Mouse (Mus musculus): Measurements from ENCODE around the gene Exoc4. TPM values are rescaled to one million over a fixed set of nuclear protein-coding genes. Genes with fewer than 3 reads are reported as not detected.

Gene Exoc4
- total RNA-seq, 2 experiments from 2014 or later: 37.6 to 38.2 TPM

DNA sequence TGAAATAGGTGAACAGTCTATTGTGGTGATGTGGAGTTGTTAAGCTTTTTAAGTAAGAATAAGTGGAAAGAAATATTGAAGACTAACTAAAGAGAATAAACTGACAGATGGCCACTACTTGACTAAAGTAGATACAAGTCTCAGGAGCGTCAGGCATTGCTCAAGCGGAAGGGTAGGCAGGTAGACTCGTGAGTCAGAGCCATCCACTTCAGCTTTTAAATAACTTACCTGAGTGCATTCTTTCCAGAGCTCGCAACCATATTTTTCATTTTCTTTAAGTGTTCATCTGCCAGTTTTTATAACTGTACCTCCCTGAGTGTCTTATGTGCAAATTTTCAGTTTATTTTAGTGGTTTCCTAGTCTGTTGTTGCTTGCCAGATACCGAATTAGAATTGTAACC lies 219.6 kb downstream of the Exoc4 start:
- DNase-seq: no peak

DNA sequence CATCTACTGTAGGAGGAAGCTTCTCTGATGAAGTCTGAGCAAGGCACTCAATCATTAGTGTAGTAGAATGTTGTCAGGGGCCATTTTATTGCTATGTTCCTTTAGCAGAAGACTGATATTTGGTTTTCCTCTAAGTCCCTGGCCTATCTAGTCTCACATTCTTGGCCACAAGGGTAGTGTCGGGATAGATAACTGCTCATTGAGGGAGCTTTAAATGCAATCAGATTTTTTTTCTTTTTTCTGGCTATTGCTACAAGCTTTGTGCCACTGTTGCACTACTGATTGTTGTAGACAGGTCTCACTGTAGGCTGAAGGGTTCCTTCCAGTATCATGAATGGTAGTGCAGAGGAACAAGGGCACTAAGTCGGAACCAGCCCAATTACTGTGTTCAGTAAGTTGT lies 227.2 kb downstream of the Exoc4 start:
- no peak for DNase-seq

DNA sequence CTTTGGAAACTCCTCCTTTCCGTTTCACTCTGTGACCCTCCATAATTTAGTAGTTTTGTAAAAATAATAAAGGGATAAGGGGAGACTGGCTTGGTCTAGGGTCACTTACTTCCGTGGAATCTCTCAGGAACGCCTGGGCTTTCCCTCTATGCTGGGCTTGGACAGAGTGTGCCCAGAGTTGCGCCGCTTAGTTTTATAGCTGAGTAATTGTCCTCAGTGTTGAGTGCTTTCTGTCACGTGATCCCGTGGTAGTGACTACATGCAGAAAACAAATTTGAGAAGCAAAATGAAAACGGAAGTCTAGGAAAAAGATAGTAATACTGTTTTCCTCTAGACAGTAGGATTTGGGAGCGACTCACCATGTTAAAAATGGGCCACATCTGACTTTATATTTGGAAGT lies 235.7 kb downstream of the Exoc4 start:
- peak; percentile 6 for DNase-seq

DNA sequence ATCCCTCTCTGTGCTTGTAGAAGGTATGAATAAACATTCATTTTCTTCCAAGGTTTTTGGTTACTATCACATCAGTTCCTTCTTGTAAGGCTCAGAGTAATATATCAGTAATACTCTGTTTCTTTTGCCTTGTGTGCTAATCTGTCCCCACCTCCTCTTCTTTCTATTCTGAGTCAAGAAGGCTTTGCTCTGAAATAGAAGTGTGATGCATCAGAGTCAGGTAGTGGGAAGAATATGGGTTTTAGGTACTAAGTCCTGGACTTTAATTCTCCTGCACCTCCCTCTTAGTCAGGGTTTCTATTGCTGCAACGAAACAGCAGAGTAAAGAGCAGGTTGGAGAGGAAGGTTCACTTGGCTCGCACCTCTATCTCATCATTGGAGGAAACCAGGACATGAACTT lies 240.9 kb downstream of the Exoc4 start:
- no peak for DNase-seq

DNA sequence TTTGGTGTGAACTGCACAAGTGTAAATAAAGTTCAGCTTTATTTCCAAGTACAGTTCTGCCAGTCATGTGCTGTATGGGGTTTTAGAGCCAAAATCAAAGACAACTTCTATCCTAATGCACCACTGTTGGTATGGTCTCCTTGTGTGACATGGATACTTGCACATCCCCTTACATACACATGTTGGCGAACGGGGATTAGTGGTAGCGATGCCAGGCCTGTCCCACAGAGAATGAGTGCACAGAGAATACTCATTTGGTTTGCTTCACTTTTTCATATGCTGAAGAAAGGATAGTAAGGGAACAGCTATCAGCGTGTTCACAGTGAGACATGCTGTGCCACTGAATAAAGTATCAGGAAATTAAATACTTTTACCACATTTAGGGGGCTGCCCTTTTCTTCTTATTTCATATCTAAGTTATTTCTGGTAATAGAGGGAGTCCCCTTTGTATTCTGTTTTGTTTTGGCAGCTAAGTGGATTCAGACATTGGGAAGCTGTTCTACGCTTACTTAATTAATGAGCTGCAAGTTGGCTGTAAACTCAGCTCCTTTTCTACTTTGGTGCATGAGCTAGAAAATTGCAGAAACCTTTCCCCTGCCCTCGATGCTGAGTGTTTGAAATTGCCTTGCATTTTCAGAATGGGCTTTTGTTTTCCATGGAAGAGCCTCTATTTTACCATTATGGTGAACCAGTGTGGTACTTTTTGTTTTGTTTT lies 247.4 kb downstream of the Exoc4 start:
- DNase-seq: no peak

DNA sequence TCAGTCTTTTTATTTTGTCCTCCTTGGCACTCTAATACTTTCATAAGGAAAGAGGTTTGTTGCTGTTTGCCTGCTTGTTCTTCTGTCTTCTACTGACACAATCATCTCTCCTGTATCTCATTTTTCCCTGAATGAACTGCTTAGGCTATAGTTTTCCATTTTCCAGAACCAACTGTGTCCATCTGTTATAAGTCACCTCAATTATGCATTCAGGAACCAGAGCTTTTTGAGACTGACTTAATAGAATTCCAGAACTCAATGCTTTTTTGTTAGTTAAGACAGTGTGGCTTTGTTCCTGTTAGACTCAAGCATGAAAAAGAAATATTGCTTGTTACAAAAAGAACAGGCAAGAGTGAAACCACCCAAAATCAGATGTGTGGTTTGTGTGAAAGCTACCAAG lies 248.5 kb downstream of the Exoc4 start:
- no peak for DNase-seq

DNA sequence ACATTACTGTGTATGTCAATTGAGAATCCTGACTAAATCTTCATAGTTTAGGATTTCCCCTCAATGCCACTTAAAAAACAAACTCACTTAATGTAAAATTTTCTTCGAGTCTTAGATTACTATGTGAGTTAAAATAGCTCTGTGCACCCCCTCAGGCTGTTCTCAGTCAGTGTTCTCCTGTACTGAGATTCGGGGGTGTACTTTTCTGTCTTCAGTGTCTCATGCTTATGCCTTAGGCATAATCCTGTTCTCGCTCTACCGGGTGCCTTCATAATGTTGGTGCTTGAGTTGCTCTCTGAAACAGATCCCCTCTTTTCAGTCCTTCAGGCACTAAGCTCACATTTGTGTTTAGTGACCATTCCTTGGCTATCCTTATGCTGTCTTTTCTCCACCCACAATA lies 253.5 kb downstream of the Exoc4 start:
- no peak for DNase-seq

DNA sequence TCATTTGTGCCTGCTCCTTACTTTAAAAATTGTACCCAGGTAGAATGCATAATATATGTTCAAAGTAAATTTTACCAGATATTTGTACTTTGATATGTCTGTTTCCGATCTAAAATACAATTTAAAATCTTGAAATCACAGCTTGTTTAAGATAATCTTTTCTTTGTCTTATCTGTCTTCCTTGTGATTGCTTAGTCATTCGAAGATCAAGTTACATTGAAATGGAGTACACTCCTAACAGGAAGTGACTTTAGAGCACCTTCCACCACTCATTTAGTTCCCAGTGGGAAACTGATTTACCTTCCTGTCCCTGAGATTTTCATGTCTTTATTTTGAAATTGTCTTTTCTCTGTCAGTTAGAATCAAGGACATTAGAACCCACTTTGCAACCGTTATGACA lies 254.5 kb downstream of the Exoc4 start:
- DNase-seq: no peak

DNA sequence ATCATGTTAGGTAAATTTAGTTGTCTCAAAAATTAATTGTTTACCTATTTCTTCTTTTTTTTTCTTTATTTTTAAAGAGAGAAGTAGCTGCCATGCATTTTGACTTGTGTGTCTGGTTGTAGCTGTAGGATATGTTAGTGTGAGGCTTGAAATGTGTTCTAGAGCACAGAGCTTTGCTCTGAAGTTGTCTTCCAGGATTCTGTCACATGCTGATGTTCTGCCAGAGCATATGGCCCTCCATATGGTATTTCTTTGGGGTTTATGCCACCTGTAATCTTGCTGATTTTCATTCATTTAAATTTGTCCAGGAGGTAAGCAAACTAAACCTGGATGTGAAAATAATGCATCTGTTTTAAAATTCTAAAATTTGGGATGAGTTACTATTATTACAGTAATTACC lies 258.2 kb downstream of the Exoc4 start:
- no peak for DNase-seq

DNA sequence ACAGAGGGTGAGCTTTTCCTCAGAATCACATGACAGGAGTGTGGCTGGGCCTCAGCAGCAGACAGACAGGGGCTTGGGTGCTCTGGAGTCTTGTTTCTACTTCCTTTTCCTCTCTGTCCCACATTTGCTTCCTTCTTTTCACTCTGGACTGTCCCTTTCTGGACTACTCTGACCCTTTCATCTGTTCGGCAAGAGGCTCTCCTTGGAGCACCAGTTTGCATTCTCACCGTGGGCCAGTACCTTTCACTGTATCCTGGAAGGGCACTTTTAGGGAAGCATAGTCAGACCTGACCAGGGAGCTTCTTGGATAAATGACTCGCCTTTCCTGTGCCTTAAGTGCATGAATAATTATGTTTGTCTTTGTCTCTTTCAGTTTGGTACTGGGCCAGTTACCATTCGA lies 266.5 kb downstream of the Exoc4 start:
- no peak for DNase-seq

DNA sequence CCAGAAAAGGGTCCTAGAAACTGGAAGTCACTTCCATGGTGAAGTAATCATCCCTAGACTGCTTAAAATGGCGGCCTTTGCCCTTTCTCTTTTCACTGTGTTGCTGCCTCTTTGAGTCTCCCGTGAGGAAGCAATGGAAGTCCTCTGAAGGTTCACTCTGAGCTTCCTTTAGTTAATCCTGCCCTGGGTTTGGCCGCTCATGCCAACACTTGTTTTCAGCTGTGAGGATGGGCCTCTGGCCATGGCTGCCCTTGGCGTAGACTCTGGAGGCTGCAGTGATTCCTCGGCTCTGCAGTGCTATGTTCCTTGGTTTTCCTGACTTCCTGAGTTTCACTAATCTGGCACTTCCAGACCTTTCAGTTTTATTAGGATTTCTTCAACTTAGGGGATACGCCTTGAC lies 267.9 kb downstream of the Exoc4 start:
- peak; percentile 21 for DNase-seq

DNA sequence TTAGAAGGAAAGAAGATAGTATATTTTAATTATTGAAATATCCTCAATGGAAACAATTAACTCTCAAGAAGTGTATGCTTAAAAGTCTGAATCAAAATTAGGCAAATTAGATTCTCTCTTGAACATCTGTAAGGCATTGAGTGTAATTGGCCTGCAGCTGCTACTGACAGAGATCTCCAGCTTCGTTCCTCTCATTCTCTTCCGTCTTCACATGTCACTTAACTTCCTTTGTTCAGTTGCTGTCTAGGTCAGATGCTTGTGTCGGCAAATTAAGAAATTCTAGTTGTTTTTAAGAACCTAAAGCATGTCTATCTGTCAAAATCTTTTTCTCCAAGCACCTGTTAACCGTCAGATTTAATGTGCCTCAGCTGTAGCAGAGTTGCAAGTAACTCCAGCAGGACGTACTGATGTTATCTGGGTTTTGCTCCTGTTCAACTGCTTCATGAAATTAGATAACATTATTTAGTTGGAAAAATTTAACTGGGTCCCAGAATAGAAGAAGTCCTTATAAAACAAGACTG lies 269.1 kb downstream of the Exoc4 start:
- DNase-seq: no peak

DNA sequence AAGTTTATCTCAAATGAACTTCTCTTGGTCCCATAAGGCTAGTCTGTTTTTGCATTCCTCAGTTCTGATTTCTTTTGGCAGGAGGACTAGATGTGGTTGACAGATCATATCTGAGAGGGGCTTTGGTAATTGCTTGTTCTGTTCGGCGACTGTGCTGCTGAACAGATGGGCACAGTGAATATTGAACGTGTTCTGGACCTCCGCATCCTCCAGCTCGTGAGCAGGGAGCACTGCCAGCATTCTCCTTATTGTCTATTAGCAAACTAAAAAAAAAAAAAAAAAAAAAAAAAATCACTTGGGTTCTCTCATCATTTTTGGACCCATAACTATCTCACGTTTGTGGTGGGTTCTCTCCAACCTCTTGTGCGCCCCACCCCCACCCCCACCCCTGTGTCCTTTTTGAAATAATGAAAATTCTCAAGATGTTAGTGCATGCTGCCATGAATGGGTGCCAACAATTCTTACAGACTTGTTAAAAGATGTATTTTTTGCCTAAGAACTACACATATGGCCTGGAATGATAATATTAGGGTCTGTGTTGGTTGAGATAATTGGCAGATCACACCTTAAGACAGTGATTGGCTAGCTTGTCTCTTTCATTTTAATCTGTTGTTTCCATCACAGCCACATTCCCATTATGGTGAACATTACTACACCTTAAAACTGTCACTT lies 276.9 kb downstream of the Exoc4 start:
- DNase-seq: no peak

DNA sequence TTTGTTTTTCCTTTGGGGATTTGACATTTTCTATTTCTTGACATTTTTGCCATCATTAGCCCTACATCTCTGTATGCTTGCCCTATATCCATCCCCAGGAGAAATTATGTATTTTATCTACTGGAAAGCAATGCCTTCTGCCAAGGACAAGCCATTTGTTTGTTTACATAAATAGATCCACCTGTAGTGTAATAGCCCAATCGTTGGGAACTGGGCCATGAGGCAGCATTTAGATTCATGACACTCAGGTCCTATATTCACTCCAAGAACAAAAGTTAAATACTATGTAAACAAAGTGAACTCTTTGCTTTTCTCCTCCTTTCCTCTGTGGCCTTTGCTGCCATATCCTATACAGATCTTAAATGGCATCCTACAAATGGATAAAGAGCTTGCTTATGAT lies 291.5 kb downstream of the Exoc4 start:
- no peak for DNase-seq

DNA sequence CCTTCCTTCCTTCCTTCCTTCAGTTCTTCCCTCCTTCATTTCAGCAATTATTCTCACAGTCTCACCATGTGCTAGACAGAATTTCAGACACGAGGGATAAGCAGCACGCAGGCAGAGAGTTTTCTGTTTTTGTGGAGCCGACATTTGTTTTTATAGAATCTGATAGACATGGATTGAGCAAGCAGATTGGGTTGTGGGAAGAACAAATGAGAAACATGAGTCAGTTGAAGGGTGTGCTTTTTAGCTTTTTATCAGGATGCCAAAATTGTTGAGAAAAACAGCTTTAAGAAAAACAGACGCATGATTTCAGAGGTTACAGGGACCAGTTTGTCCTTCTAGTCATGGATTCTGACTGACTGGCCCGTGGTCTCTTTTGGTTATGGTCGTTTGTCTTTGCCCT lies 293.8 kb downstream of the Exoc4 start:
- DNase-seq: no peak

DNA sequence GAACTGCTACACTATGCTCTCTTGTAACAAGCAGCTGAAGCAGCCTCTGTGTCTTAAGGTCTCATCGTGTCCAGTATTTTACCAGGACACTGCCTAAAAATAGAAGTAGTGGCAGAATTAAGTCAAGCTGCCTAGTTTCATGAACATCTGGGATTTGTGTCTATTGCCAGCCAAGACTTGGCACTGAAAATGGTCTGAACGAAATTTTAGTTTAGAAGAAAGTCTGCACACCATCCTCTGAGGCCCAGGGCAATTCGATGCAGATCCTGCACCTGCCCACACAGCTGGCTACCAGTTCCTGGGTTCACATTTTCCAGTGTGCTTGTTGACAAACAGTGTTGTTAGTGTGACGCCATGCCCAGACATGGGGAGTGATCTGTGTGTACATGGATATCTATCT lies 303.0 kb downstream of the Exoc4 start:
- no peak for DNase-seq

DNA sequence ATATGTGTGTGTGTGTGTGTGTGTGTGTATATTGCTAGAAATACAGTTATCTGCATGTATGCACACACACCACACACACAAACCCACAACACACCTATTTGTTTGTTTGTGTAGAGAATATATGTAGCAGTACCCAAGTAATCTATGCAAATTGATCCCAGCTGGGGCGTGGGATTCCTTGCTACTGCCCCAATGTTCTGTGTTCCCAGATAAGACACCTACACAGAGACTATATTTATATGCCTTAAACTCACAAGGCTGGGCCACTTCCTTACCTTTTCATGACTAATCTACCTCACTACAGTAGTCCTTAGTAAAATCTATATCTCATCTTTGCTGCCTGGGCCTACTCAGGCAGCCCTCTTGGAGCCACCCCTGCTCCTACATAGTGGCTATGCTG lies 312.0 kb downstream of the Exoc4 start:
- no peak for DNase-seq

DNA sequence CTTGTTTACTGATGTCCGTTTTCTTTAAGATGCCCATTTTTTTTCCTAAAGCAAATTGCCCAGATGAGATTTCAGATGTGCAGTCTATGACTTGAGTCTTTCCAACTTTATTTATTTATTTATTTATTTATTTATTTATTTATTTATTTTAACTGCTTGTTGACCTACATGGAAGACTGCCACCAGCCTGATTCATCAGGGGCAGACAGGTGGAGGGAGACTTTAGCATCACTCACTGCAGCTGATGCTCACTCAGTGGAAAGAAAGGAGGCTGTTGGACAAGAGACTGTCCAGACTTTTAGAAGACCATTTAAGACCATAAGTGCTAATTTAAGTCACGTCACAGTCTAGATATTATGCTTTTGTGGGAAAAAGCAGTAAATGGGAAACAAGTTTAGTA lies 313.0 kb downstream of the Exoc4 start:
- no peak for DNase-seq

DNA sequence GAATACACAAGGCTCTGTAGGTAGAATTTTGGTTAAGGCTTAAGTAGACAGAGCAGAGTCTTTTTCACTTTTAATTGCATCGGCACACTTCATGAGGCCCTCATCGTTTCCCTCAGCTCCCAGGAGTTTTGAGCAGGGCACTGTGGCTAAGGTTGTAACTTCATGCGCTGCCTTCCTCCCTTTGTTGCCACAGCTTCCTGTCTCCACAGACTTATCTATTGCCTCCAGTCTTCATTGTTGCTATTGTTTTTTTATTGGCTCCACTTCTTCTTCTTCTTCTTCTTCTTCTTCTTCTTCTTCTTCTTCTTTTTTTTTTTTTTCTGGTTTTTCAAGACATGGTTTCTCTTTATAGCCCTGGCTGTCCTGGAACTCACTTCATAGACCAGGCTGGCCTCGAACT lies 327.1 kb downstream of the Exoc4 start:
- DNase-seq: no peak

DNA sequence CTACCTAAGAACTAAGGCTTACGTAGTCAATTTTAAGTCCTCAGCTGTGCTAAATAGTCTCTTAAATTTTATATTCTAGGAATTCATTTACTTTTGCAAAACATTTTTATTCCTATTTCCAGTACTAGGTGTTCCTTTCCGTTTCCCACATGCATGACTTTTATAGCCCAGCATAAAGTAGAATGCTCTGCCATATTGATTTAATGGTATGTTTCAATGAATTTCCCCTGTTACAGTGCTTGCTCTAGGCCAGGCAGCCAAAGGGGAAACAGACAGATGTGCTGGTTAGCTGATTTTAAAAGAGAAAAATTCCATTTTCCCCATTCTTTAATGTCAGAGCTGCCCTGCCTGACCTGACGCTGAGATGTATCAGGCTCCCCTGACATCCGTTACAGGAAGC lies 359.6 kb downstream of the Exoc4 start:
- no peak for DNase-seq

DNA sequence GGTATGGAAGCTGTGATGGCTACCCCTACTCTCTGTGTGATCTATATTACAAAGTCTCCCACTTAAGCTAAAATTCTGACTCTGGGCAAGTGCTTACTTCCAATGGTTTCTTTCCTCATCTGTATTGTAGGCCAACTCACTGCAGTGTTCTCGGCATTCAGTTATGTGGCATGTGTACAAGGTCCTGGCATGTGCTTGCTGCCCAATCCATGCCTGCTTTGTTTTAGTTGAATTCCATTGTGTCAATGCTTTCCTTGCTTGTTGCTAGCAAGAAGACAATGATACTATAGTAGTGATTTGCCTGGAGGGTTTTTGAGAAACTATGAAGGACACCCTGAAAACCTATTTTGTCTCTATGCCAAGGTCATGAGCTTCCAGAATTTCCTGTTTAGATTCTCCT lies 365.1 kb downstream of the Exoc4 start:
- no peak for DNase-seq

DNA sequence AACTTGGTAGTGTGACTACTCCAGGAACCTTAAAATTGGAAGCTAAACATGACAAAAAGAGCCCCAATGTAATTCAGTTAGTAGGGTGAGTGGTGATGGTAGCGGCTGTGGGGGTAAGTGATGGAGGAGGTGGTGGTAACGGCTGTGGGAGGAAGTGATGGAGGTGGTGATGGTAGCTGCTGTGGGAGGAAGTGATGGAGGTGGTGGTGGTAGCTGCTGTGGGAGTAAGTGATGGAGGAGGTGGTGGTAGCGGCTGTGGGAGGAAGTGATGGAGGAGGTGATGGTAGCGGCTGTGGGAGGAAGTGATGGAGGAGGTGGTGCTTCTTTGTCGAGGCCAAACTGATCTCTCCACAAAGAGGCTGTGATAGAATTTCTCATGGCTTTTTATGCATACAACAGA lies 369.7 kb downstream of the Exoc4 start:
- DNase-seq: no peak

DNA sequence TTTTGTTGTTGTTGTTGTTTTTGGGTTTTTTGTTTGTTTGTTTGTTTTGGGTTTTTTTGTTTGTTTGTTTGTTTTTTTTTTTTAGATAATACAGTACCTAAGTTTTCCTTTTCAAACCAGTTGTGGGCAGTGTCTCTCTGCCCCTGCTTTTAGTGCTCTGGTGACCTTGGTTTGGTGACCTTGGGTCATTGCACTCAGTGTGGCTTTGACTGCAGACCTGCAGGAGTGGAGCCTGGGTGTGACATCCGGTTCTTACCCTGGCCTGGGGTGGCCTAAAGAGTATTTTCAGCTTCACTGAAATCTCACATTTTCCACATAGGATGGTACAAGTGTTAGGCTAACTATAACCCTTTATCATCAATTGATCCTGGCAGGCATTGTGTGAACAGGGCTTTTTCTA lies 371.8 kb downstream of the Exoc4 start:
- DNase-seq: no peak

DNA sequence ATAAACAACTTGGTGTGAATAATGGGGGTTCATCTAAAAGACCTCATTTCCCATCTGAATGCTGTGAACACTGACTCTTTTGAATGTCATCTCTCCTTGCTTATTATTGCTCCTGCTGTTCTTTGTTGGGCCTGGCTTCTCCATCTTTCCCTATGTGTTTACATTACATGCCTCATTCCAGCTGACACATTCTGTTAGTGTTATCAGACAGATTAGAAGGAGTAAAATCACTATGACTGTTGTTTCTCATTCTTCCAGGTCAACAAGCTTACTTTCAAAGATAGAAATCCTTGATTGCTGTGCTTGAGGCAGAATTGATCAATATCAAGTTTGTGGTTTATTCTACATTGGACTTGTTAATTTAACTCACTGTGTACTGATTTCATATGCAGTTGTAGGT lies 377.0 kb downstream of the Exoc4 start:
- no peak for DNase-seq
